Mouse (Mus musculus) neural tube, embryonic 14.5 days (tissue): ENCODE measurements around the gene Ngrn. TPM values are rescaled to one million over a fixed set of nuclear protein-coding genes. Genes with fewer than 3 reads are reported as not detected.

ENCODE experiments used
- ATAC-seq: fragments of 200-750 bp; cut with Nextera tagmentation; 2 replicates; pipeline ENCODE4 v1.8.0; 2017; ENCODE audit warnings: low read depth, mild to moderate bottlenecking, moderate TSS enrichment, moderate library complexity
- H3K27ac ChIP-seq: fragments of 300-500 bp; sonication (generic); 2 replicates; pipeline ENCODE4 v1.5.1; 2014; ENCODE audit warnings: low read depth, mild to moderate bottlenecking, control low read depth, low read length, moderate library complexity, mixed read lengths
- H3K27me3 ChIP-seq: fragments of 300-500 bp; sonication (generic); 2 replicates; pipeline ENCODE4 v1.6.1; 2014; ENCODE audit warnings: low read length; ENCODE audit not compliant: control insufficient read depth, insufficient read depth
- H3K36me3 ChIP-seq: fragments of 300-500 bp; sonication (generic); 2 replicates; pipeline ENCODE4 v1.6.1; 2014; ENCODE audit warnings: low read length, mixed read lengths; ENCODE audit not compliant: control insufficient read depth, insufficient read depth
- H3K4me1 ChIP-seq: fragments of 300-500 bp; sonication (generic); 2 replicates; pipeline ENCODE4 v1.6.1; 2014; ENCODE audit warnings: low read length; ENCODE audit not compliant: control insufficient read depth, insufficient read depth
- H3K4me2 ChIP-seq: fragments of 300-500 bp; sonication (generic); 2 replicates; pipeline ENCODE4 v1.6.1; 2014; ENCODE audit warnings: mild to moderate bottlenecking, low read depth, low read length, control low read depth
- H3K4me3 ChIP-seq: fragments of 300-500 bp; sonication (generic); 2 replicates; pipeline ENCODE4 v1.5.1; 2014; ENCODE audit warnings: low read depth, low read length, control low read depth, mixed read lengths
- H3K9ac ChIP-seq: fragments of 300-500 bp; sonication (generic); replicated peaks from 2 replicates; pipeline ENCODE4 v1.6.1; 2014; ENCODE audit warnings: low read depth, mild to moderate bottlenecking, control low read depth, low read length, mixed read lengths
- H3K9me3 ChIP-seq: fragments of 300-500 bp; sonication (generic); 2 replicates; pipeline ENCODE4 v1.6.1; 2016; ENCODE audit warnings: low read length; ENCODE audit not compliant: control insufficient read depth
- WGBS: fragments of 180-500 bp; shearing (Covaris S2); extraction: QIAGEN DNeasy Blood & Tissue Kit; methylation state at CpG from one replicate; pipeline ENCODE4 v1.1.7; 2014; 5-methylcytosine and 5-hydroxymethylcytosine counted together
- polyA plus RNA-seq: library from polyadenylated mRNA; unstranded; fragments of >200 nt; fragmentation: Nextera tagmentation; extraction: Ambion mirVana; gene quantifications from 2 replicates; pipeline ENCODE4 v1.2.1, GENCODE M21; 2014

The Ngrn gene
- polyA plus RNA-seq, 1 experiment from 2014 or later, result 70.2 TPM

- peak; percentile 99 for ATAC-seq
- no peak within 1 kb of the TSS for H3K27ac ChIP-seq
- H3K9ac ChIP-seq, result peak within 1 kb of the TSS; percentile 42; the same call in 1 of the 2 replicates
- peak within 1 kb of the TSS; percentile 94 for H3K4me2 ChIP-seq
- H3K27me3 ChIP-seq, result no peaks in the 10 kb centered on the region
- H3K36me3 ChIP-seq, result peaks cover 7% of the 10 kb centered on the region; the same call in 1 of the 2 replicates
- H3K9me3 ChIP-seq, result no peaks in the 10 kb centered on the region
- WGBS, result under 1% methylated on average over 52 of the region's 52 CpGs
- peak within 1 kb of the TSS; percentile 64 for H3K4me3 ChIP-seq
- H3K4me1 ChIP-seq, result 0 out of 2 replicates have a peak, but pooled peaks cover 3% of the 10 kb centered on the region
These were observed 33.2 kb downstream of the Ngrn start, which contains the start of gene Prc1 for GRCm38 (mm10) chr7:80294062-80294763. Gene Prc1 (plus strand): TSS chr7:80294450.

GRCm38 (mm10) chr7:80294764-80295648 is 34.0 kb downstream of the Ngrn start:
- 9% methylated on average over 37 of the region's 37 CpGs for WGBS
- Histone ChIP-seq H3K36me3 (peaks cover 2% of the 10 kb centered on the region; the same call in 1 of the 2 replicates), H3K4me3 (peak overlapping the region; percentile 64), H3K9me3 (no peaks in the 10 kb centered on the region), H3K9ac (peak overlapping the region; percentile 42; the same call in 1 of the 2 replicates), H3K4me1 (0 out of 2 replicates have a peak, but pooled peaks cover 3% of the 10 kb centered on the region), H3K27ac (no peak overlapping the region), H3K27me3 (no peaks in the 10 kb centered on the region), H3K4me2 (peak overlapping the region; percentile 94)
- peak; percentile 59; the same call in 1 of the 2 replicates for ATAC-seq

DNA sequence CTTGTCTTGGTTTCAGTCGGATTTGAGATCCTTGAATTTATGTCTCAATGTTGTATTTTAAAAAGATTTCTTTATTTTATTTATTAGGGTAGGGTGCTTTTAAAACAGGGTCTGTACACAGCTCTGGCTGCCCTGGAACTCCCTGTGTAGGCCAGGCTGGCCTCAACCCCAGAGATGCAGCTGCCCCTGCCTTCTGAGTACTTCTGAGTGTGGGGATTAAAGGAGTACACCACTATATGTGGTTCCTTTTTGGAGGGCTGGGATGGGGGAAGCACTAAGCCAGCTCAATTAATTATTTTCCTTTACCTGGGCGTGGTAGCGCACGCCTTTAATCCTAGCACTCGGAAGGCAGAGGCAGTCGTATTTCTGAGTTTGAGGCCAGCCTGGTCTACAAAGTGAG is 35.4 kb downstream of the Ngrn start:
- 94% methylated on average over 6 of the region's 6 CpGs for WGBS
- Histone ChIP-seq H3K36me3 (no peaks in the 10 kb centered on the region), H3K4me3 (no peak overlapping the region), H3K4me1 (0 out of 2 replicates have a peak, but pooled peaks cover 3% of the 10 kb centered on the region), H3K27me3 (no peaks in the 10 kb centered on the region), H3K9me3 (no peaks in the 10 kb centered on the region), H3K9ac (no peak overlapping the region), H3K27ac (no peak overlapping the region), H3K4me2 (no peak overlapping the region)
- ATAC-seq, result no peak

- H3K27me3 ChIP-seq, result no peaks in the 10 kb centered on the region
- H3K27ac ChIP-seq, result no peak overlapping the region
- H3K4me2 ChIP-seq, result no peak overlapping the region
- 88% methylated on average over 3 of the region's 3 CpGs for WGBS
- H3K4me1 ChIP-seq, result 0 out of 2 replicates have a peak, but pooled peaks cover 3% of the 10 kb centered on the region
- no peaks in the 10 kb centered on the region for H3K9me3 ChIP-seq
- no peak for ATAC-seq
- H3K9ac ChIP-seq, result no peak overlapping the region
- H3K36me3 ChIP-seq, result no peaks in the 10 kb centered on the region
- no peak overlapping the region for H3K4me3 ChIP-seq
These were observed 36.0 kb downstream of the Ngrn start for GRCm38 (mm10) chr7:80297041-80297440.

GRCm38 (mm10) chr7:80298754-80299153 is 37.7 kb downstream of the Ngrn start:
- WGBS, result 94% methylated on average over 4 of the region's 4 CpGs
- H3K4me3 ChIP-seq, result no peak overlapping the region
- no peak overlapping the region for H3K27ac ChIP-seq
- no peaks in the 10 kb centered on the region for H3K27me3 ChIP-seq
- no peak overlapping the region for H3K9ac ChIP-seq
- 0 out of 2 replicates have a peak, but pooled peaks cover 3% of the 10 kb centered on the region for H3K4me1 ChIP-seq
- H3K4me2 ChIP-seq, result no peak overlapping the region
- no peak for ATAC-seq
- no peaks in the 10 kb centered on the region for H3K36me3 ChIP-seq
- H3K9me3 ChIP-seq, result no peaks in the 10 kb centered on the region

DNA sequence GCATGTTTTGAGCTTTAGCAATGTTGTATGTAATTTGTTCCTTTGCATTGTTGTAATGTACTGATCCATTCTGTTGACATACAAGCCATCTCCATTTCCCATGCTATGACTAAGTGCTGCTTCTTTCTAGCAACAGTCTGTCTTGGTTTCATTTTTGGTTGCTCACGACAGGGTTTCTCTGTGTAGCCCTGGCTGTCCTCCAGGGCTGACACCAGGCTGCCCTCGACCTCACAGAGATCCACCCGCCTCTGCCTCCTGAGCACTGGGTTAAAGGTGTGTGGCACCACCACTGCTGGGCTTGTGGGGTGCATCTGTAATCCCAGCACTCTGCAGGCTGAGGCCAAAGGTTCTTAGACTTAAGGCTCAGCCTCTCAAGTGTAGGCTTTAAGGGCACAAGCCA is 38.6 kb downstream of the Ngrn start:
- 0 out of 2 replicates have a peak, but pooled peaks cover 3% of the 10 kb centered on the region for H3K4me1 ChIP-seq
- no peaks in the 10 kb centered on the region for H3K27me3 ChIP-seq
- no peaks in the 10 kb centered on the region for H3K9me3 ChIP-seq
- no peaks in the 10 kb centered on the region for H3K36me3 ChIP-seq
- no peak overlapping the region for H3K4me3 ChIP-seq
- no peak overlapping the region for H3K4me2 ChIP-seq
- H3K27ac ChIP-seq, result no peak overlapping the region
- H3K9ac ChIP-seq, result no peak overlapping the region
- WGBS, result 94% methylated on average over 3 of the region's 3 CpGs
- ATAC-seq, result no peak

DNA sequence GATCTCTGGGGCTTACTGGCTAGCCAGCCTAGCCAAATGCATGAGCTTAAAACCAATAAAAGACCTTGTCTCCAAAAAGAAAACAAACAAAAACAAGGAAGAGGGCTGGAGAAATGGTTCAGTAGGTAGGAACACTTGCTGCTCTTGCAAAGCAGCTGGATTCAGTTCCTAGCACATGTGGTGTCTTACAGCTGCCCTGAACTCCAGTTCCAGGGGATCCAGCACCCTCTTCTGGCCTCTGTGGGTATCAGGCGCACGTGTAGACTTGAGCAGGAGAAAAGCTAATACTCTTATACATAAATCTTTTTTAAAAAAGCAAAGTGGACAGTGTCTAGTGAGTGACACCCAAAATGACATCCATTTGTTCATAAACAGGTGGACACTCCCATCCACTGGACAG is 40.5 kb downstream of the Ngrn start:
- no peak for ATAC-seq
- Histone ChIP-seq H3K27me3 (no peaks in the 10 kb centered on the region), H3K4me2 (no peak overlapping the region), H3K4me1 (no peaks in the 10 kb centered on the region), H3K4me3 (no peak overlapping the region), H3K9ac (no peak overlapping the region), H3K27ac (no peak overlapping the region), H3K9me3 (no peaks in the 10 kb centered on the region), H3K36me3 (no peaks in the 10 kb centered on the region)
- 94% methylated on average over 2 of the region's 2 CpGs for WGBS

- H3K9ac ChIP-seq, result no peak overlapping the region
- H3K4me1 ChIP-seq, result no peaks in the 10 kb centered on the region
- no peak for ATAC-seq
- H3K4me2 ChIP-seq, result no peak overlapping the region
- H3K27me3 ChIP-seq, result no peaks in the 10 kb centered on the region
- H3K4me3 ChIP-seq, result no peak overlapping the region
- no peak overlapping the region for H3K27ac ChIP-seq
- 94% methylated on average over 3 of the region's 3 CpGs for WGBS
- H3K9me3 ChIP-seq, result no peaks in the 10 kb centered on the region
- no peaks in the 10 kb centered on the region for H3K36me3 ChIP-seq
These were observed 46.8 kb downstream of the Ngrn start for GRCm38 (mm10) chr7:80307766-80308165.
